Mouse (Mus musculus) MEL (cell line): ENCODE data around the gene Bag6.

Experiments
- EP300 ChIP-seq, 2 experiments: IDR thresholded peaks; 2 replicates each; pipeline ENCODE4 v1.6.1; 2011; ENCODE audit warnings: improper control_type of control experiment in 2 of 2, low read length in 2 of 2, low read depth in 1 of 2, mild to moderate bottlenecking in 1 of 2
- MAZ ChIP-seq: IDR thresholded peaks from 2 replicates; pipeline ENCODE4 v1.6.1; 2012; ENCODE audit warnings: low read depth, mild to moderate bottlenecking, inconsistent platforms, low read length, improper control_type of control experiment
- MEF2A ChIP-seq: IDR thresholded peaks from 2 replicates; pipeline ENCODE4 v1.6.1; 2014; ENCODE audit warnings: low read depth, mild to moderate bottlenecking, inconsistent platforms, low read length, improper control_type of control experiment; ENCODE audit not compliant: poor library complexity, insufficient replicate concordance, severe bottlenecking; ENCODE audit errors: extremely low read depth
- ZNF384 ChIP-seq: IDR thresholded peaks from 2 replicates; pipeline ENCODE4 v1.6.1; 2012; ENCODE audit warnings: low read depth, mild to moderate bottlenecking, inconsistent platforms, low read length, improper control_type of control experiment

DNA sequence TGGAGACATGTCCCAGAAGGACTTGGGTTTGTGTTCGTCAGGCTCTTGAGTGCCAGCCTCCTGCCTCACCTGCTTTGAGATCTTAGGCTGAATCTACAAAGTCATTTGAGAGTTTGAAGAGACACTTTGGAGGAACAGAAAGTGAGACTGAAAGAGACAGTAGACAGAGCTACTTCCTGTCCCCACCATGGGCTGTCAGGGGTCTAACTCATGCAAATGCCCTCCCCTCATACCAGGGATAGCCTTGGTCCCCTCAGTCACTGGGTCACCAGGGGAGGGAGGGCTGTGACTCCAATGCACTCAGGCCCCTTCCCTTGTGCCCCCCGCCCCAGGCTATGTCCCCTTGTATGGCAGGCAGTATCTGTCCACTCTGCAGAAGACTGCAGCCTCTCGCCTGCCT lies 38.4 kb downstream of the Bag6 start:
- TF ChIP-seq ZNF384 (no peak), MEF2A (no peak), MAZ (no peak), EP300 (IDR thresholded peaks at IDR 0.05; ENCODE audit: low read depth in 1 of 2, low read length in 2 of 2) (no peak)
